Mouse (Mus musculus) hindbrain, embryonic 14.5 days (tissue): ENCODE results near the gene Ric8b. TPM values are rescaled to one million over a fixed set of nuclear protein-coding genes. Genes with fewer than 3 reads are reported as not detected.

Source experiments
- ATAC-seq: fragments of 200-750 bp; cut with Nextera tagmentation; 2 replicates; pipeline ENCODE4 v1.8.0; 2017; ENCODE audit warnings: moderate number of reproducible peaks, mild to moderate bottlenecking, moderate TSS enrichment, moderate library complexity; ENCODE audit not compliant: low FRiP score
- DNase-seq: peaks from one replicate; pipeline ENCODE4 v3.0.0-alpha.2; 2015; ENCODE audit warnings: low spot score
- H3K27ac ChIP-seq: fragments of 300-500 bp; sonication (generic); 2 replicates; pipeline ENCODE4 v1.5.1; 2014; ENCODE audit warnings: mild to moderate bottlenecking, moderate library complexity
- H3K27me3 ChIP-seq: fragments of 300-500 bp; sonication (generic); 2 replicates; pipeline ENCODE4 v1.6.1; 2014; ENCODE audit warnings: mild to moderate bottlenecking, low read length, mixed read lengths; ENCODE audit not compliant: control insufficient read depth, insufficient read depth
- H3K36me3 ChIP-seq: fragments of 300-500 bp; sonication (generic); replicated peaks from 2 replicates; pipeline ENCODE4 v1.6.1; 2014; ENCODE audit not compliant: control insufficient read depth, insufficient read depth
- H3K4me1 ChIP-seq: fragments of 300-500 bp; sonication (generic); replicated peaks from 2 replicates; pipeline ENCODE4 v1.6.1; 2014; ENCODE audit warnings: antibody characterized with exemption, low read length, mixed read lengths; ENCODE audit not compliant: control insufficient read depth, insufficient read depth
- H3K4me2 ChIP-seq: fragments of 300-500 bp; sonication (generic); replicated peaks from 2 replicates; pipeline ENCODE4 v1.6.1; 2014; ENCODE audit warnings: mild to moderate bottlenecking, moderate library complexity
- H3K4me3 ChIP-seq: fragments of 300-500 bp; sonication (generic); replicated peaks from 2 replicates; pipeline ENCODE4 v1.5.1; 2014; ENCODE audit warnings: mild to moderate bottlenecking, low read length
- H3K9ac ChIP-seq: fragments of 300-500 bp; sonication (generic); 2 replicates; pipeline ENCODE4 v1.6.1; 2014
- H3K9me3 ChIP-seq: fragments of 300-500 bp; sonication (generic); 2 replicates; pipeline ENCODE4 v1.6.1; 2016; ENCODE audit warnings: low read length; ENCODE audit not compliant: control insufficient read depth
- WGBS: fragments of 180-500 bp; shearing (Covaris S2); extraction: QIAGEN DNeasy Blood & Tissue Kit; methylation state at CpG from one replicate; pipeline ENCODE4 v1.1.7; 2014; 5-methylcytosine and 5-hydroxymethylcytosine counted together
- polyA plus RNA-seq: library from polyadenylated mRNA; unstranded; fragments of >200 nt; fragmentation: Nextera tagmentation; extraction: Ambion mirVana; gene quantifications from 2 replicates; pipeline ENCODE4 v1.2.1, GENCODE M21; 2014

The Ric8b gene
- polyA plus RNA-seq, 1 experiment from 2014 or later = 45.6 TPM

DNA sequence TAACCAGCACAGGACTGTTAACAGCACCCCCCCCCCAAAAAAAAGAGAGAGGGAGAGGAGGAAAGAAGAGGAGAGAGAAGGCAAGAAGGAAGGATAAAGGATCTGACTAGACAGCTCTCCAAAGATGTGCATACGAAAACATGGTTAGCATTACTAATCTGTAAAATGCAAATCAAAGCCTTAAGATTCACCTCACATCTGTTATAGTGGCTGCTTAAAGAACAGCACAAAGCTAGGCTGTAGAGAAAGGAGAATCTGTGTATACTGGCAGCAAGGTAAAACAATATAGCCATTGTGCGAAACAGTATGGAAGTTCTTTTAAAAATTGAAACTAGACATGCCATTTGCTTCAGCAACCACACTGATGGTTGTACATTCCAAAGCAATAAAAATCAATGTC, 49.1 kb downstream of the Ric8b start:
- Histone ChIP-seq H3K9ac (no peak overlapping the region), H3K27me3 (no peaks in the 10 kb centered on the region), H3K4me2 (no peak overlapping the region), H3K36me3 (peaks cover 33% of the 10 kb centered on the region), H3K4me1 (peaks cover 42% of the 10 kb centered on the region), H3K4me3 (no peak overlapping the region), H3K9me3 (no peaks in the 10 kb centered on the region), H3K27ac (peak overlapping the region; percentile 73)
- 50% methylated on average over 2 of the region's 2 CpGs for WGBS
- ATAC-seq (no peak), DNase-seq (peak; percentile 53)

DNA sequence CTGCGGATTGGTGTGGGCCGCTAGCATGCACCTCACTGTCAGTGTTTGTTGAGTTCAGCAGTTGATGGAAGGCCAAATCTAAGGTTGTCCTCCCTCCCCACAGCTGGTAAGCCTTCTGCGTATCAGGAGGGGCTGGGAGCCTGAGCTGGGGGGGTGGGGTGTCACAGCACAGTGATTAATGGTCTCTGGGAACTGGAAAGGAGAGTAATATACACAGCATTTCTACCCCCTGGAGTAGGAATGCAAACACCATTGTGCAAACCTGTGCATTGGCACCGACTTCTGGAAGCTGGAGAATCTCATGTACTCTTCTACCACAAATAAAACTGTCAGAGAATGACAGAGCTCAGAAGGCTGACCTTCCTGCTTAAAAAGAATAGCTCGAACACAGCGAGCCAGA, 50.2 kb downstream of the Ric8b start:
- Histone ChIP-seq H3K4me3 (no peak overlapping the region), H3K36me3 (peaks cover 35% of the 10 kb centered on the region), H3K4me2 (no peak overlapping the region), H3K4me1 (peaks cover 42% of the 10 kb centered on the region), H3K27me3 (no peaks in the 10 kb centered on the region), H3K9me3 (no peaks in the 10 kb centered on the region), H3K9ac (no peak overlapping the region), H3K27ac (peak overlapping the region; percentile 49; the same call in 1 of the 2 replicates)
- DNase-seq (no peak), ATAC-seq (peak; percentile 44; the same call in 1 of the 2 replicates)
- 26% methylated on average over 6 of the region's 6 CpGs for WGBS

DNA sequence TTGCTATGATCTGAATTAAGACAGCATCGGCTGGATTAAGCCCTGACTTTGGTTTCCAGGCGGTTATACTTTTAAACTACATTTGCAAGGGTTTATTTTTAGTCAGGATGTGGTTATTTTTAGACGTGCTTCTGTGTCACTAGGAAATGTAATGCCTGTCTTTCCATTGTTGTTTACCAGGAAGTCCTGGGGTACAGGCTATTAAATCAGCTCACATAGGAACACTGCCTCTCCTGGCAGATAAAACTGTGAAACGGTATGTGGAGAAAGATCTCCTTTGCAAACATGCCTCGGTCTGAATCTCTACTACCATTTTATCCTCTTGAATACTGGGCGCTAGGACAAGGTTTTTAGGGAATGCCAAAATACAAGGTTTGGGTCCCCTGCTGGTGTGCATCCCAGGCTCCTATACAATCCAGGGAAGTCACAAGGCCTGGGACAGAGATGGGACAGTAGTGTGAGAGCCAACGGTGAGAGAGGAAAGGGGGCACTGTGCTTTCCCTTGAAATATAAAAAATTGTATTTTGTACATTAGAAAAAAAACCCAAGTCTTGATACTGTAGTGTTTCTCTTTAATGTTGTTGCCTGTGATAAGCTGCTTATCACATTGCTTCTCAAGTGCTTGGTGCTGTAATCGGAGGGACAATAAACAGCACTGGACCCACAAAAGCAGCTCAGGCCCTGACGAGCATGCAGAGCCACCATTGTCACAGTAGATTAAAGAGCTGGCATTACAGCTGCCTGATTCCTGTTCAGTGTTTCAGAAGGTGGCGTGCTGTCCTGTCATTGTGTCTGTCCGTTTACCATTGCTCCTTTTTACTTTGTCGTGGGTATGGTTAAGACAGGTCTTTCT, 51.7 kb downstream of the Ric8b start:
- Histone ChIP-seq H3K36me3 (peaks cover 38% of the 10 kb centered on the region), H3K4me1 (peaks cover 38% of the 10 kb centered on the region), H3K9ac (peak overlapping the region; percentile 29; the same call in 1 of the 2 replicates), H3K27ac (peak overlapping the region; percentile 28), H3K9me3 (no peaks in the 10 kb centered on the region), H3K4me3 (no peak overlapping the region), H3K4me2 (no peak overlapping the region), H3K27me3 (no peaks in the 10 kb centered on the region)
- DNase-seq = no peak
- WGBS = 23% methylated on average over 12 of the region's 12 CpGs
- ATAC-seq = no peak

DNA sequence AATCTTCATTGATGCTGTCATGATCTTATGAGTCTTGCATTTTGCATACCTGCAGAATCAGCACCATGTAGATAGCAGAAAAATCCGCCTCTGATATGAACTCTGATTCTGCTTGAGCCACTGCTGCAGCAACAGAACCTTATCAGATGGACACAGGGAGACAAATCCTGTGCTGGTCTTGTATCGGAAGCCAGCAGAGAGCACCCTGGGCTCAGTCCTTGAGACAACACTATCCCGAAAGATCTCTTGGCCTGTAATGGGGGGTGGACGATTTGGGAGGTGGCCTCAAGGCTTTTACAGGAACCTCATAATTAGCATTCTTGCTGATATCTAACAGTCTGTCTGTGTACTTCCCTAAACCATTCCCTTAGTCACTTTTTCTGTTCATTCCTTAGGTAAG, 57.8 kb downstream of the Ric8b start:
- H3K4me1 ChIP-seq = no peaks in the 10 kb centered on the region
- no peak for ATAC-seq
- H3K27ac ChIP-seq = no peak overlapping the region
- H3K27me3 ChIP-seq = no peaks in the 10 kb centered on the region
- H3K36me3 ChIP-seq = peaks cover 49% of the 10 kb centered on the region
- no peak overlapping the region for H3K9ac ChIP-seq
- no peak overlapping the region for H3K4me3 ChIP-seq
- 90% methylated on average over 4 of the region's 4 CpGs for WGBS
- no peaks in the 10 kb centered on the region for H3K9me3 ChIP-seq
- no peak overlapping the region for H3K4me2 ChIP-seq
- no peak for DNase-seq

DNA sequence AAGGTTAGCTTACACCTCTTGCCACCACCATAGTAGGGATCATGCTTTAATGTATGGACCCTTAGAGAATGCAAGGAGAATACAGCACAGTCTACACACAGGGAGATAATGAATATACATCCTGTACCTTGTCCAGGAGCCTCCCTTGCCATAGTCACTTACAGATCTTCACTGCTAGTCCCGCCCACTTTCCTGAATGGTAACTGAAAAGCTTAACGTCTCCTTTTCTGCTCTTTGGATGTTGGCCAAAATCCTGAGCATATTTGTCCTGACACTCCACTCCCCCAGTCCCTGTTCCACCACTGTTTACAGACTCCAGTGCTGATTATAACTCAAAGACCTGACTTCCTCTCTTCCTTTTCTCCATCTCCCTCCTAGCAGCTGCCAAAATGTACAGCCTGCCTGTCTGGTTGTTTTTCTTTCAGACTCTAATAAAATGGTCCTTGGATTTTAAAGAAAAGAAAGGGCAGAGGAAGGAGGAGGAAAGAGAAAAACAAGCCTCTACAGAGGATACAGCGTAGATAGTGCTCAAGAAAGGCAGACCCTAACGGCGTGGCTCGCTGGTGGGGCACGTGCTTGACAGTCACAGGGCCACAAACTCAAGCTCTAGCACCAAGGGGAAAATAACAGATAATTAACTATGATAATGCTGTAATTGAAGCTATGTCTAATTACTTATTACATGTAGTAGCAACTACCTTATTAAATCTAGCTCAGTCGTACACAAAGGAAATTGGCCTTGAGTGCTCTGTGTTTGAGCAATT, 59.4 kb downstream of the Ric8b start:
- Histone ChIP-seq H3K9ac (no peak overlapping the region), H3K36me3 (peaks cover 44% of the 10 kb centered on the region), H3K27ac (0 out of 2 replicates have a peak overlapping the region, but pooled peaks have one; percentile 52), H3K4me1 (no peaks in the 10 kb centered on the region), H3K4me2 (no peak overlapping the region), H3K27me3 (no peaks in the 10 kb centered on the region), H3K4me3 (no peak overlapping the region), H3K9me3 (no peaks in the 10 kb centered on the region)
- ATAC-seq = no peak
- 64% methylated on average over 8 of the region's 8 CpGs for WGBS
- no peak for DNase-seq

DNA sequence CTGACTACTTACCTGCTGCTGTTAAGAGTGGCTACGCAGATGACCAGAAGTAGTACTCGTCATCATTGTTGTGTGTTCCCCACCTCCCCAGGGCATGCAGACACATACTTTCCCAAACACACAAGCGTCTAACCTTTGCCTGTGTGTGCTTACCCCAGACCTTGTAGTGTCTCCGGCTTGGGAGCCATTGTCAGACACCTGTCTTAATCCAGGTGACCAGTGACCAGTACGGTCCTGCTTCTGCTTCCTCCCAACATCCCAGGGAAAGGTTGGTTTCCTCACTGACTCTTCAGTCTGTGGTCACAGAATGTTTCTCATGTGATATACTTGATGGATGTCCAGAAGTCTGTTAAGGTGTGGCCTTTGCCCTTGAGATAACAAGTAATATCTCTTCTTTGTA, 62.9 kb downstream of the Ric8b start:
- no peak for DNase-seq
- Histone ChIP-seq H3K4me3 (no peak overlapping the region), H3K27me3 (no peaks in the 10 kb centered on the region), H3K9ac (no peak overlapping the region), H3K4me1 (0 out of 2 replicates have a peak, but pooled peaks cover 5% of the 10 kb centered on the region), H3K4me2 (no peak overlapping the region), H3K27ac (no peak overlapping the region), H3K9me3 (no peaks in the 10 kb centered on the region), H3K36me3 (peaks cover 42% of the 10 kb centered on the region)
- no peak for ATAC-seq
- WGBS = 98% methylated on average over 5 of the region's 5 CpGs

DNA sequence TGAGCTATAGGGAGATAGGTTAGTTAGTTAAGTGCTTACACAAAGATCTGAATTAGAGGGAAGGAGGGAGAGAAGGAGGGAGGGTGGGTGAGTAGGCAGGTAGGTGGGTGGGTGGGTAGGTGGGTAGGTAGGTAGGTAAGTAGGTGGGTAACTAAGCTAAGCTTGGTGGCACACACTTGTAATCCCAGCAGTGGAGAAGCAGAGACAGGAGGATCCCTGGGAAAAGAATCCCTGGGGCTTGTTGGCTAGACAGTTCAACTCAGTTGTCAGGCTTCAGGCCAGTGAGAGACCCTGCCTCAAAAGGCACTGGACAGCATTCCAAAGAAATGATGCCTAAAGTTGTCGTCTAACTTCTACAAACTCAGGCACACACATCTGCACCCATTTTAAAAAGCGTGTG, 64.0 kb downstream of the Ric8b start:
- Histone ChIP-seq H3K36me3 (peaks cover 42% of the 10 kb centered on the region), H3K4me3 (no peak overlapping the region), H3K9me3 (no peaks in the 10 kb centered on the region), H3K4me2 (no peak overlapping the region), H3K9ac (no peak overlapping the region), H3K27ac (no peak overlapping the region), H3K27me3 (no peaks in the 10 kb centered on the region), H3K4me1 (0 out of 2 replicates have a peak, but pooled peaks cover 5% of the 10 kb centered on the region)
- WGBS = 93% methylated on average over 2 of the region's 2 CpGs
- DNase-seq (no peak), ATAC-seq (no peak)

DNA sequence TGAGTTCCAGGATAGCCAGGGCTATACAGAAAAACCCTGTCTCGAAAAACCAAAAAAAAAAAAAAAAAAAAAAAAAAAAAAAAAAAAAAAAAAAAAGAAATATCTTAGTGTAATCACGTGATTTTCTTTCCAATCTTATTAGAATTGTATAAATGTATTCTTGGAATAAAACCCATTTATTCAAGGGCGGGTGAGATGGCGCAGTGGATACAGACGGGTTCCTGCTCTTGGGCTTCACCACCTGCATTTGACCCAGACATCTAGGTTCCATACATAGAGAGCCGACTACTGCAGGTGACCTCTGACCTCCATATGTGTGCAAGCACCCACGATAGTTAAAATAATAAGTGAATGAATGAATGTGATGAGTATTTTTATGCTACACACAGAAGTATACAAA, 65.3 kb downstream of the Ric8b start:
- Histone ChIP-seq H3K9ac (no peak overlapping the region), H3K4me3 (no peak overlapping the region), H3K9me3 (no peaks in the 10 kb centered on the region), H3K27ac (no peak overlapping the region), H3K36me3 (peaks cover 44% of the 10 kb centered on the region), H3K4me1 (0 out of 2 replicates have a peak, but pooled peaks cover 5% of the 10 kb centered on the region), H3K27me3 (no peaks in the 10 kb centered on the region), H3K4me2 (no peak overlapping the region)
- WGBS = 92% methylated on average over 6 of the region's 7 CpGs
- DNase-seq = no peak
- no peak for ATAC-seq

DNA sequence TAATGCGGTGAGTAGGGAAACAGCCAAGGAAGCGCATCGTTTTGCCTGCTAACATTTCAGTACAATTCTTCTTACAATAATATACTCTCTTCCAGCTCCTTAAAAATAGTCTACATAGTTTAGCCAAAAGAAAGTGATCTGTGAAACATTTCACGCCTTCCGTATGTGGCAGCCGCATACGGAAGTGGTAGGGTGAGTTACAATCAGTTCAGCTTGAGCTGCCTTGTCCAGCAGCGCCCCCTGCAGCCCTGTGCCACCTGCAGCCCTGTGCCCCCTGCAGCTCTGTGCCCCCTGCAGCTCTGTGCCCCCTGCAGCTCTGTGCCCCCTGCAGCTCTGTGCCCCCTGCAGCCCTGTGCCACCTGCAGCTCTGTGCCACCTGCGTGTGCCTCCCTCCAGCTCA, 68.5 kb downstream of the Ric8b start:
- Histone ChIP-seq H3K4me2 (no peak overlapping the region), H3K9me3 (no peaks in the 10 kb centered on the region), H3K36me3 (peaks cover 37% of the 10 kb centered on the region), H3K27me3 (no peaks in the 10 kb centered on the region), H3K4me3 (no peak overlapping the region), H3K27ac (no peak overlapping the region), H3K4me1 (0 out of 2 replicates have a peak, but pooled peaks cover 5% of the 10 kb centered on the region), H3K9ac (no peak overlapping the region)
- ATAC-seq (no peak), DNase-seq (no peak)
- WGBS = 69% methylated on average over 9 of the region's 9 CpGs
